Mouse (Mus musculus): ENCODE results near the gene Tfeb. TPM values are rescaled to one million over a fixed set of nuclear protein-coding genes. Genes with fewer than 3 reads are reported as not detected.

Tfeb gene
- total RNA-seq, 1 experiment from 2014 or later = 86.0 TPM

DNA sequence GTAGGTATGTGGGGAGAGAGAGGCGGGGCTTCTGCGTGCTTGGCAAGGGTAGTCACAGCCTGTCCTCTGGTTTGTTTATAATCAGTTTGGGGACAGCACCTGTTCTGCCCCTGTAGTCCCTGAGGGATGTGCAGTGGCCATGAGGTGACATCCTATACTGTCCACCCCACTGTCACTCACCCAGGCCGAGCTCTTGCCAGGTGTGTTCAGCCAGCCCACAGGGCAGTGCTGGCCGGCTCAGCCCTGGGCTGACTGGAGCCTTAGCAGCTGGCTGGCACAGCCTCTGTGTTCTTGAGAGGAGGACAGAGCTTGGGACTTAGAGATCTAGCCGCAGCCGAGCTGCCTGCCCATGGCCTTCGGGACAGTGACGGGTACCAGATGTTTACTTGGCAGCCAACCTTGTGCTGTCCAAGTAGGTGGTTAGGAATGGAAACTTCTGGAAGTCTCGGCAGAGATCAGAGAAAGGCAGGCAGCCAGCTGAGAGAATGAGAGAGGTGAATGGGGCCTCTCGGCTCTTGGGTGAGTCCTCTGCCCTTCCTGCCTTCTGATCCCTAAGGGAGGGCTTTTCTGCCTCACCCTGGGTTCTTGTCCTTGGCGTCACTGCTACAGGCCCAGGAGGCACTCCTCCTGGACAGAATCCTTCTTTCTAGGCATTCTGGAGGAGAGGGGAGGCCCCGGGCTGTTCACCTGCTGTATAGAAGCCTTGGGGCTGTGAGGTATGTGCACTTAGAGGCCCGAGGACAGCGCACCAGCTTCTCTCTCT is 12.1 kb downstream of the Tfeb start:
- no peak for ATAC-seq (ENCODE audit: extremely low read depth, insufficient number of reproducible peaks, low FRiP score, poor library complexity, severe bottlenecking)

DNA sequence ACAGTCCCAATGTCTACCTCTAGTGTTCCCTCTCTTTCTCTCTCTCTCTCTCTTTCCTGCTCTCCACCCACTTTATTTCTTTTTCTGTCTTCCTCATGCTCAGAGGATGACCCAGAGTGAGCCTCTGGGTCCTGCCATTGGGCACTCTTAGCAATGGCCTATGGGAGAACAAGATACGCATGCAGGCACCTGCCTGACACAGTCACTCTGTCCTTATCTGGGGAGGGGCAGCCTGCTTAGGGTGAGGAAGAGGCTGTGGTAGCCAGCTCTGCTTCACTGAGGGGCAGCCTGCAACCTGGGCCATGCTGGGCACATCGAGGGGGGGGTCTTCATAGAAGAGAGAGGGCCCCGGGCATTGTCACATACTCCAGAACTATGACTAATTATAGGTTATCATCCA is 12.8 kb downstream of the Tfeb start:
- ATAC-seq (ENCODE audit: extremely low read depth, insufficient number of reproducible peaks, low FRiP score, poor library complexity, severe bottlenecking) = no peak

DNA sequence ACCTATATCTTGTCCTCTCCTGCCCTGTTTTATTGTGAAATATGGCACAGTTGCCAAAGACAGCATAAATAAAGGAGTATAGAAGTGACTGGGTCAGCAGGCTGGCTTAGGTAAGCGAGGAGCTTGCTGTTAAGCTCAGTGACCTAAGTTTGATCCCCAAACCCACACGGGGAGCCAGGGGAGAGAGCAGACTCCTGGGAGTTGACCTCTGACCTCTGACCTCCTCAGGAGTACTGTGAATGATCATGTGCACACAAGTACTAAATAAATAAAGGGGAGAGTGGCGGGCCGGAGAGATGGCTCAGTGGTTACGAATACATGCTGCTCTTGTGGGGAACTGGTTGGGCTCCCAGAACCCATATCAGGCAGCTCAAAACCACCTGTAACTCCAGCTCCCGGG is 13.3 kb downstream of the Tfeb start:
- ATAC-seq (ENCODE audit: extremely low read depth, insufficient number of reproducible peaks, low FRiP score, poor library complexity, severe bottlenecking) = no peak

GRCm38 (mm10) chr17:47751811-47752210 is 15.0 kb downstream of the Tfeb start:
- no peak for ATAC-seq (ENCODE audit: extremely low read depth, insufficient number of reproducible peaks, low FRiP score, poor library complexity, severe bottlenecking)

- ATAC-seq (ENCODE audit: extremely low read depth, insufficient number of reproducible peaks, low FRiP score, poor library complexity, severe bottlenecking) = no peak
These were observed 16.4 kb downstream of the Tfeb start for GRCm38 (mm10) chr17:47753130-47753775.

DNA sequence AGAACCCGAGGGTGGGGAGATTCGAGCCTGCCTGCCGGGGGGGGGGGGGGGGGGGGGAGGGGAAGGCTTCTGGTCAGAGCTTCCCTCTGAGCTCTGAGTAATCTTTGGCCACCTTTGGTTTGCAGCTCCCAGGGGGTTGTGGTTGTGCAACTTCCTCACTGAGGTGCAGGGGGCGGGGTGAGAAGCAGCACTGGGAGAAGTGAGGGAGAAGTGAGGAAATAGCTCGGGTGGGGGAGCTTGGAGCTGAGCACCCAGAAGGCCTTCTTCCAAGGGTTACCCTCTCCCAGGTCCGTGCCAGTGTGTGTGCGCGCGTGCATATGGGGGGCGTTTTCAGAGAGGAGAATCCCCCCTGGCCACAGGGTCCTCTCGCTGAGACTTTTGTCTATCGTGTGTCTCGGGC is 17.4 kb downstream of the Tfeb start:
- peak; percentile 93 for ATAC-seq (ENCODE audit: extremely low read depth, insufficient number of reproducible peaks, low FRiP score, poor library complexity, severe bottlenecking)

- ATAC-seq (ENCODE audit: extremely low read depth, insufficient number of reproducible peaks, low FRiP score, poor library complexity, severe bottlenecking) = no peak
These were observed 19.5 kb downstream of the Tfeb start for GRCm38 (mm10) chr17:47756366-47756765.

GRCm38 (mm10) chr17:47757056-47757610 is 20.3 kb downstream of the Tfeb start:
- ATAC-seq (ENCODE audit: extremely low read depth, insufficient number of reproducible peaks, low FRiP score, poor library complexity, severe bottlenecking) = no peak

GRCm38 (mm10) chr17:47759702-47760410 is 23.0 kb downstream of the Tfeb start:
- ATAC-seq (ENCODE audit: extremely low read depth, insufficient number of reproducible peaks, low FRiP score, poor library complexity, severe bottlenecking) = 0 out of 2 replicates have a peak, but pooled peaks have one; percentile 7

DNA sequence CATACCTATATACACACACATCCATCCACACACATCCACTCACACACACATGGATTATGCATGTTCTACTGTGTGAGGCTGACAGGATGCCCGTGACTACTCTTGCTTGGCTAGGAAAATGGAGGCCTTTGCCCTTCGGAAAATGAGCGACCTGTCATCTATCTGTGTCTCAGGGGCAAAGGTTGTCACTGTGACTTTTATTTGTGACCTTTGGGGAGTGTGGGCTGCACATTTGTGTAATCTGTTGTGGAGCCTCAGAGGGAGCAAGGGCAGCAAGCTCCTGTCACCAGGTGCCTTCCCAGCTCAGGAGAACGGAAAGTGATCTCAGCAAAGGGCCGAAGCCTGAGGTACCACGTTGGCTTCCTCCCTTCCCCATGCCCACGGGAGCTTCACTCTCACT is 25.2 kb downstream of the Tfeb start:
- ATAC-seq (ENCODE audit: extremely low read depth, insufficient number of reproducible peaks, low FRiP score, poor library complexity, severe bottlenecking) = no peak

DNA sequence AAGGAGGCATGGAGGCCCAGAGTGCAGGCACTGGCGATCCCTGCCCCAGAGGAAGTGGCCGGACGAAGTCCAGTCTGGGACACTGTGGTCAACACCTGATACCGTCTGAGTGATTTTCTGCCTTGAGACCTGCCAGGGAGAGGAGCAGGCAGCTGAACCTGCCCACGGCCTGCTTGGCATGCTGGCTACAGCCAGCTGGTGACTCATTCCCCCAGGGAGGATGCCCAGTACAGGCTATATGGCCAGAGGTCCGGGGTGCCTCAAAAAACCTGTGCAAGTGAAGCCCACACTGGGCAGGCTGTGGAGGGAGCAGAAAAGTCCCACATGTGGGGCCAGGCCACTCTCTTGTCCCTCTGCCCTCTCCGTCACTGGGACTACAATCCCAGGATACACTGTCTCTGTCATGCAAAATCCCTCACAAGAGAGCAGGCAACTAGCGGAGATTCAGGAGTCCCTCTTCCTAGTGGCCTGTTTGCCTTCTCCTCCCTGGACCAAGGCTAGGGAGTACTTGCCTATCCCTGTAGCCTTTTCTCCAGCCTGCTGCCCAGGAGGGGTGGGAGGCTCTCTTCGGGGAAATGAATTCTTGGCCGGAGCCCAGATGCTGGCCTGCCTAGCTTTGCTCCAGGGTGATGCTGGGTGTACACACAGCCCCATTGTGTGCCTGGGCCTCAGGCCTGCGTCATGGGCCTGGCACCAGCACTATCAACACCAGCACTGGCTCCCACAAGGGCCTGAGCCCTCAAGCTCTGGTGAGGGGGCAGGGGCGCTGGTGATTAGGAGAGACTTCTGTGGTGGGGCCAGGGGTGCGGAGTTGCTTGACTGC is 25.9 kb downstream of the Tfeb start:
- no peak for ATAC-seq (ENCODE audit: extremely low read depth, insufficient number of reproducible peaks, low FRiP score, poor library complexity, severe bottlenecking)

DNA sequence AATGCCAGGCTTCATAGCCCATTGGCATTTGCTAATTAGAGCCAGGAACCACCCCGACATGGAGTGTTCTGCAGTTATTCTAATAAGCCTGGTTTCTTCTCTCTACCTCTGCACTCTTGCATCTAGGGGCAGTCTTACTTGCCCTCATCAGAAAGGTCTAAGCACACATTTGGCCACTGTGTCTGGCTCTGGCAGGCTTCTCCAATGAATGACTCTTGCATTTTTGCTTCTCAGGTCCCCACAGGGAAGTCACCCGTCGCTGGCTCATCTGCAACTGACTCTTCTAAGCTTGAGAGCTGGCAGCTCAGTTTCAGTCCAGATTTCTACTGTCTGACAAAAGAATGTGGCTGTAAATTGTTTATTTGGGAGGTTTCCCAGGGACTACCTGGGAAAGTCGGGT is 29.2 kb downstream of the Tfeb start:
- no peak for ATAC-seq (ENCODE audit: extremely low read depth, insufficient number of reproducible peaks, low FRiP score, poor library complexity, severe bottlenecking)

GRCm38 (mm10) chr17:47766407-47767043 is 29.7 kb downstream of the Tfeb start:
- peak; percentile 36; the same call in 1 of the 2 replicates for ATAC-seq (ENCODE audit: extremely low read depth, insufficient number of reproducible peaks, low FRiP score, poor library complexity, severe bottlenecking)

GRCm38 (mm10) chr17:47767081-47767455 is 30.2 kb downstream of the Tfeb start:
- ATAC-seq (ENCODE audit: extremely low read depth, insufficient number of reproducible peaks, low FRiP score, poor library complexity, severe bottlenecking) = no peak

- no peak for ATAC-seq (ENCODE audit: extremely low read depth, insufficient number of reproducible peaks, low FRiP score, poor library complexity, severe bottlenecking)
These were observed 30.8 kb downstream of the Tfeb start for GRCm38 (mm10) chr17:47767456-47768141.

- peak; percentile 76 for ATAC-seq (ENCODE audit: extremely low read depth, insufficient number of reproducible peaks, low FRiP score, poor library complexity, severe bottlenecking)
These were observed 32.0 kb downstream of the Tfeb start for GRCm38 (mm10) chr17:47768707-47769276.

DNA sequence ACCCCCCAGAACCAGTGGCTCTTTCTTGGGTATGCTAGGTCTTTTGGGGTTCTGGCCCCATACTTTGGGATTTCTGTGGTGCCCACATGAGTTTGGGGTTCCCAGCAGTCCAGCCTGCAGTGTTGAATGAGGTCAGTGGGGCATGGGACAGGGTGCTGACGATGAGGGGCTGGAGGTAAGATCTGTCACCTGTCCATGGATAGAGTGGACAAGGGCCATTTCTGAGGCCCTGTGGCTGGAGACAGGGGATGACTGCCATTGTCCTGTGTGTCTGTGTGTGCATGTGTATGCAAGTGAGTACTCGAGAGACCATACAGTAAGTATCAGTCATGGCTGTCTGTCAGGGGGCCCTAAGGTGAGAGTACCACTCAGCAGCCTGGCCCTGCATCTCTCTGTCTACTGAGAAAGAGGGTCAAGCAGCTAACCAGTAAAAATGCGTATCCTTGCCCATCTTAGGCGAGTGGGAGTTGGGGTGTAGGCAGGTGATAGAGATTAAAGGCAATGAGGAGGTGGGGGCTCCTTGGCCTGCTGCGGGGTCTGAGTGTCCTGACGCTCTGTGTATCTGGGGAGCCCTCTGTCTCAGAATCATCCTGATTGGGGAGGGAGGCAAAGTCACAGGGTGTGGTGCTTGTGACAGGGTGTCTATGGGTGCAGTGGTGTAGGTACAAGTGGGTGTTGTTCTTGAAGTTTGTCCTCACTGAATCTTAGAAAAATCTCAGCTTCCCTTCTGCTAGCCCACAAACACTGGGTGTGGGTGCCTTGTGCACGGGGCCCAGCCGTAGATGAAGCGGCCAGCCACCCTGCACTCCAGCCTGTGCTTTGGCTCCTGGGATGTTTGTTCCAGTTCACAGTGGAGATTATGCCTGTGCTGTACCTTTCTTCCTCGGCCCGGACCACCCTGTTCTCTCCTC is 32.8 kb downstream of the Tfeb start:
- ATAC-seq (ENCODE audit: extremely low read depth, insufficient number of reproducible peaks, low FRiP score, poor library complexity, severe bottlenecking) = no peak

Data from neutrophil, adult 5-6 weeks (primary cell).